Mouse (Mus musculus): ENCODE measurements around the gene Klhdc9.
"Not testable (repeated sequence)": the region's sequence is repeated elsewhere in the genome, so short reads cannot be mapped to it uniquely, and the experiment has no call there.

Gene Klhdc9

DNA sequence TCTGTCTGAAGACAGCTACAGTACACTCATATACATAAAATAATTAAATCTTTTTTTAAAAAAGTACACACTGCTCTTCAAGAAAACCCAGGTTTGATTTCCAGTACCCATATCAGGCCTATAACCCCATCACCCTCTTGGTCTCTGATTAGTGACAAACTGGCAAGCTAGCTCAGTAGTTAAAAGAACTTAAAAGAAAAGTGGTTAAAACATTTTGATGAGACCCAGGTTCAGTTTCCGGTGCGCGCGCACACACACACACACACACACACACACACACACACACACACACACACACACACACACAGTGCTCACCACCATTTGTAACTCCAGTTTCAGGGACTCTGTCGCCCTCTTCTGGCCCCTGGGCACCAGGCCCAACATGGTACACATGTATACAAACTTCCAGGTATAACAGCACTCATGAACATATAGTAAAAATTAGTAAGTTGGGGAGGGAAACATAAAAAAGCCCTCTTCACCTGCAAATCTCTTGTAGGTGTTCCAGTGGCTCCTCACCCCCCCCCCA is 4.7 kb downstream of the Klhdc9 start:
- DNase-seq (ENCODE audit: low spot score) = no peak

DNA sequence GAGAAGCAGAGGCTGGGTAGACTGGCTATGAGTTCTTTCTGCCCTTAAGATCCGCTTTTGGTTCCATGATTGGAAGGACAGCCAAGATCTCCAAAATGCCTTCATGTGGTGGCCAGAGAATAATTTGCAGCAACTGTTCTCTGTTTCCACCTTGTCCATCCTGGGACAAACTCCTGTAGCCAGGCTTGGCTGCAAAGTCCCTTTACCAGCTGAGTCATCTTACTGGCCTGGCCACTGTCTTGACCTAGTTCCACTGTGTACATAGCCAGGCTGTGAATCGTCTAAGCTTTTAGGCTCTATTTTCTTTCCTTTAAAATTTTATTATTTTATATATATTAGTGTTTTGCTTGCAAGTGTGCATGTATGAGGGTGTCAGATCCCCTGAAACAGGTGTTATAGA is 11.4 kb downstream of the Klhdc9 start:
- DNase-seq (ENCODE audit: low spot score) = no peak

DNA sequence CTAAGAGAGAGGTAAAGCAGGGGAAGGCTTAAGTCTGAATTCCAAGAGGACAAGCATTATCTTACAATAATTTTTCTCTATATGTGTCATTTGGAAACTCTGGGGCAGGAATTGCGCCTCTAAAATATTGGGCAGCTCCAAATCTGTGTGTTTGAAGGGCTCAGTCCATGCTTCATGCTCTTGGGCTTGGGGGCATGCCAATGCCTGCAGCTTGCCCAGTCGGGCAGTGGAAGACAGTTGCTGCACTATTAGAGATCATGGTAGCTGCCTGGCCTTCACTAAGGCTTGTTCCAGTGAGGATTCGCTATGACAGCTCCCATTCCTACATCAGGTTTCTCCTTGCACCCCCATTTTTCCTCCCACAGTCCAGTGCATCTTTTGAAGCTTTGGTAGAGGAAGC is 11.9 kb downstream of the Klhdc9 start:
- DNase-seq (ENCODE audit: low spot score) = no peak

DNA sequence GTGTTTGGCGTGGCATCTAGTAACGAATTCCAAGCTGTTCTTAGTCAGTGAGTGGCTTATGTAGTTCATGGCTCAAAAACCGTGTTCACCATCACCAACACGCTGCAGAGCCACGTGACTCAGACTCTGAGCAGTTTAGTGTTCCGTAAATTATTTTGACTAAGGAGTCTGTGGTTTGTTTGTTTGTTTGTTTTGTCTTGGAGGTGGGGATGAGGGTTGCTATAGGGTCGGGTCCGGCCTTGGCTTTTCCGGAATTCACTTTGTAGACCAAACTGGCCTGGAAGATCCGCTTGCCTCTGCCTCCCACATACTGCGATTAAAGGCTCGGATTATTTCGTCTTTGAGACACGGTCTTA is 14.5 kb downstream of the Klhdc9 start:
- no peak for DNase-seq (ENCODE audit: low spot score)

DNA sequence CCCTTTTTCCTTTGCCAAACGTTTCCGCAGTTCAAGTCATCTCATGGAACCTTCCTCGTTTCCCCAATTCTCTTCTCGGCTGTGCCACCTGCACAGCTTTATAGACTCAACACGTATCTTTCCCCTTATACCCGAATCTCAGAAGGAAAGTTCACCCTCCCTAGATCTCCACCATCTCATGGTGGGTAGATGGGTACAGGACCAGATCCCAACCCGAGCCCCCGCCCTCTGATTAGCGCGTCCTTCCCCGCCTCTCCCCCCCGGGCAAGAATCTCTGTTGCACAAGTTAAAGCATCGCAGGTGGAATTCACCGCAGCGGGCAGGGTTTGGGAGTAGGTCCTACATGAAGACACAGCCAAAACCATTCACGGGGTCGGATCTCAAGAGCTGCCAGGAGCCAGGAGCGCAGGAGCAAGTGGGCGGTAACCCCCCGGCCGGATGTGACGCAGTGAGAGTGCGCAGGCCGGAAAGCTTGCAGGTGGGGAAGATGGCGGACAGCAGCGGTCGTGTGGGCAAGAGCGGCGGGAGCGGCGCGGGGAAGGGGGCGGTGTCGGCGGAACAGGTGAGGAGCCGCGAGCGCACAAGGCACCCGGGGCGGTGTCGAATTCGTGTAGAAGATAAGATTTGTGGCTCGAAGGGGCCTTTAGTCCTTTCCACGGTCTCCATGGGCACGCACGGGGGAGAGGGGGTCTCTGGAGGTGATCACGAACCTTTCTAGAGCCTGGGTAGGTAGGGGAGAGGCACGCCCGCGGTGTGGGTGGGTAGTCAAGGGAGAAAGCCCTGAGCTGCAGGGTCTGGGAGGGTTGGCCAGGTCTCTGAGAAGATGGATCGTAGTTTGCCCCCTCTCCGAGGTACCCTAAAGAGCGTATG is 15.1 kb downstream of the Klhdc9 start, which contains the start of the genes Nit1 and Pfdn2:
TSS of gene Nit1 (minus strand) at position 422 of the 870 bp plus-strand sequence.
TSS of gene Pfdn2 (plus strand) at position 446 of the 870 bp plus-strand sequence.
- peak; percentile 75 for DNase-seq (ENCODE audit: low spot score)

DNA sequence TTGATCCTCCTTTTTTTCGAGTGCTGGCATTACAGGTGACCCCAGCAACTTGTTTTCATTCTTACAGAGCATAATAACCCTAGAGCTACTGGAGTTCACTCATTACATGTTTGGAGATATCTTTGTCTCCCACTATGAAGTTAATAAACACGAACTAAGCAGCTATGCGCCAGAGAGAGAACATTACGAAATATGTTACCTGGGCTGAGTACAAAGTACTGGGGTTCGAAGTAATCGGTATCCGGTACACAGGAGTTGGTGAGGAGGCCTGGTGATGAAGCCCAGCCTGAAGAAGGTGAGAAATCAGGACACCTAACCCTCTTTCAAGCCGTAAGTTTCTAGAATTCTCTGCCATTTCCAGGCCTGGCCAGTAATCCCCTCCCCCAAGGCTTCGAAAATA is 15.9 kb downstream of the Klhdc9 start:
- no peak for DNase-seq (ENCODE audit: low spot score)

DNA sequence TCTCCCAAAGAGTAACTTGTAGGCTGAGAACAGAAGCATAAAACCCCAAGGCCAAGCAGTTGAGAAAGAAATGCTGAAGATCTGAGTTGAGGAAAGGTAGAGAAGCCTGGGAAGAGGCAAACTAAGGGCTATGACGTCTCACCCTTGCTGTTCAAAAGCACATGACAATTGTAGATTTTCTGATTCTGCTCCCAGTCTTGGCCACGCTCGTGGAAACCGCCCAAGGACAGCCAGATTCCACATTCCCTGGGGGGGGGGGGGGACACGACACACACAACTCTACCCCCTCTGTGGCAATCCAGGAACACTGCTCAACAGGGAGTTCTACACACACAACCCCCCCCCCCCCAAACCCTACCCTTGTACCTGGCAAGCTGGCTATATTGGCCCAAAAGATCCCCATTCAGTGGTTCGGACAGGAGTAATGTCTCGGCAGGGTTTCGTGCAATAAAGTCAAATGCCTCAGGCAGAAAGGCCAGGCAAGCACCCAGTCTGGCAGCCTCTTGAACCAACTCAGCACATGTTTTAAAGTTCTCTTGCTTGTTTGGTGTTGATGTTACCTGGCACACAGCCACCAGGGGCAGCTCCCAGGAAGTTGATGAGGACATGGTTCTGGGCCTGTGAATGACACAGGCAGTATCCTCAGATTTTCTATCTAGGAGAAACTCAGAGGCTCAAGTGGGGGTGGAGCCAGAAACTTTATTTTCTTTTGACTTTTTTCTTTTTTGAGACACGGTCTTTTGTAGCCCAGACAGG is 16.5 kb downstream of the Klhdc9 start:
- no peak for DNase-seq (ENCODE audit: low spot score)

DNA sequence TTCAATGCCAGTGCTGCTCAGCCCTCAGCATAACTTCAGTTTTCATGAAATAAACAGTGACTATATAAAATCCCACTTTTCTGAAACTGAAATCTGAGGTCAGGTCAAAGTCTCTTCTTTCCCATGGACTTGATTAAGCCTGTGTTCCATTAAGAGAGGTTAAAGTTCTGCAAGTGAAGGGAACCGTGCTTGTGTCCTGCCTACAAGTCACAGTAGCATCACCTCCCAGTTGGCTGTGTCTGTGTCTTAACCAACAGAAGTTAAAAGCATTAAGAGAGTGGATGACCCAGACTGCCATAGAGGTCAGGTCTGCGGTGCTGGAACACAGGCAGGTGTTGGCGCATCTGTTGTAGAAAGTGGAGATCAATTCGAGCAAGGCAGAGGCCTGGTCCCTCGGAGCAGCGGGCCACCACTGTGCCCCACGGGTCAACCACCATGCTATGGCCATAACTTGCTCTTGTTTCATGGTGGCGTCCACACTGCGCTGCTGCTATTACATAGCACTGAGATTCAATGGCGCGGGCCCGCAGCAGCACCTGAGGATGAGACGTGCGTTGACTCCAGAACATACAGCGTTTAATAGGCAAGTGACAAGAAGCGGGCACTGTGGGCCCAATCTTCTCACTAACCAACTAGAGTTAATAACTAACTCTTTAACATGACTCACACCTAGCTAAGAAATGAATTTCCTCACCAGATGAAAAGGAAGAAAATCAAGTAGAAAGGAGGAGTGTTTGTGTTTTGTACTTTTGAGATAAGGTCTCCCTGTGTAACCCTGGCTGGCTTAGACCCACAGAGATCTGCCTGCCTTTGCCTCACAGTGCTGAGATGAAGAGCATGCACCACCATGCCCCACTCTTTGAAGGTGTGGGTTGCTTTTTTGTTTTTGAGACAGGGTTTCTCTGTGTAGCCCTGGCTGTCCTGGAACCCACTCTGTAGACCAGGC is 18.1 kb downstream of the Klhdc9 start:
- DNase-seq (ENCODE audit: low spot score) = no peak

DNA sequence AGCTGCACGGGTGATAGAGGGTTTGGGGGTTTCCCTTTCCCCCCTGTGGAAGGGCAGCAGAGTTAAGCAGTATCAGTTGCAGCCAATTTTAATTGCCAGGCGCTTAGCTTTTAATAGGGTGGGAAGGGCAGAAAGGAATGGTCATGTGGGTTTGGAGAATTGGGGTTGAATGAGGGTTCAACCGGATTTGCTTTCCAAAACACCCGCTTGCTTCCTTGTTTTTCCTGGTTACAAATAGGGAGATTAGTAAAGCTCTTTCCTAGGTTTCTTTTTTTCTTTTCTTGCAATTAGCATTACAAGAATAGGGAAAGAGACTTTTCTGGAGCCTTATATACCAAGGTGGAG is 30.4 kb downstream of the Klhdc9 start:
- no peak for DNase-seq (ENCODE audit: low spot score)

DNA sequence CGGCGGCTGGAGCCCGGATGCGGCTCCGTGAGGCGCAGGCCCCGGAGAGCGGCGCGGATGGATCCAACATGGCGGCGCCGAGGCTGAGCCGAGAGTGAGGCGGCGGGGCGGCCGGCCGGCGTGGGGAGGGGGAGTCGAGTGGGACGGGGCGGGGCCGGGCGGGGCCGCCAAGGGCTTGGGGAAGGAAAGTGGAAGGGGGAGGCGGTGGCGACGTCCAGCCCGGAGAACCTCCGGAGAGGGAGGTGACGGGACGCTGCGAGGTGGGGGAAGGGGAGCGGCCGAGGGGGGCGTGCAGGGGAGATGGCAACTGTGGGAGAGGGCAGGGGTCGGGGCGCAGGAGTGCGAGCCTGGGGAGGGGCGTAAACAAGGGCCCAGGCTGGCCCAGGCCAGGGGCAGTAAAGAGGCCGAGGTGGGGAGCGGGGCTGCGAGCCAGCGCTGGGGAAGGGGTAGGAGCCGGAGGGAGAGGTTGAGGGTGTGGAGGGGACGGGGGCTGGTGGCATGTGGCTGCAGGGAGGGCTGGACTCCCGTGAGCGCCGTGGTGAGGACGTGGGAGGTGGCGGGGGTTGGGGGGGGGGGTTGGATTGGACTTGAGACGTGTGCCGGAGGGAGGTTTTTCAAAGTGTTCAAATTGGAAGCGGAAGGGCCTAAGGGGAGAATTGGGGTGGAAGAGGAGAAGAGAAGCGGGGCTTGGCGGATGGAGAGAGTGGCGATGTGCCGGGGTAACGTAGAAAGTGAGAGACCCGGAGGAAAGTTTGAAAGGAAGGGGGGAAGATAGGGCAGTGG is 31.0 kb downstream of the Klhdc9 start:
- DNase-seq (ENCODE audit: low spot score) = peak; percentile 43

DNA sequence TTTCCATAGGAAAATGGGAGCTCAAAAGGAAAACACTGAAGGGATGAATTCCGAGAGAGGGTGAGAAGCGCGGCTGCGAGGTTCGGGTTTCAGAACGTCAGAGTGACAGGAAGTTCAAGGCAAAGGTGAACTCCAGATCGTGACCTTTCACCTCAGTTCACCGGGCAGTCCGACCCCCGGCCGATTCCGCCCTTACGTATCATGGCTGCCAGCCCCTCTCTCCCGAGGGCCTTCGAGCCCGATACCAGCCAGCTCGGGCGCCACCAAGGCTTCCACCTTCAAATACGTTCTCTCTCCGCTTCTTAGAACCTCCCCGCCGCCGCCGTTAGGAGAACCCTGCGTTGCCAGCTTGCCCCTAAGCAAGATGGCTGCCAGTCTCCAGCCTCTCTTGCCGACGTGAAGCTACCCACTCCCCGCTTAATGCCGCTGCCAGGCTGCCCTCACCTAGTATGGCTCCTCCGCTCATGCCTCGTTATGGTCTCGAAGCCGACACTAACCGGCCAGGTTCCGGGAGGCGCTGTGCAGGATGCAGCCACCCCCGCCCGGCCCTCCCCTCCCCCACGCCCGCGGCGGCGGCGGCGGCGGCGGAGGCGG is 31.7 kb downstream of the Klhdc9 start, which contains the start of gene Dedd:
TSS of gene Dedd (plus strand) at position 307 of the 594 bp plus-strand sequence.
- DNase-seq (ENCODE audit: low spot score) = peak; percentile 40

DNA sequence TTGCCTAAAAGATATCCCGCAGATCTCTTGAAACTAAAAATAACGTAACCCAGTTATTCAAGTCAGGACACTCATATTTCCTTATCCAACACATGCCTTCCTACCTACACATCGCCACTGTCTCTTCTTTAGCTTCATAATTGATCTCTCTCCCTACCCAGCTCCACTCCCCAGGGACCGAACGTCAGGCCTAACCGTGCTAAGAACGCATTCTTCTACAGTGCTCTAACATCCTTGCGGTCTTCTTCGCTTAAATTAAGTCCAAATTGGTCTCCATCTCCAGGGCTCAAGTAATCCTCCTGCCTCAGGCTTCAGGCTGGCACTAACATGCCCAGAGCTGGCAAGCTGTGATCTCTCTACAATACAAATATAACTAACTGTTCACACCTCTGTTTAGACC is 32.4 kb downstream of the Klhdc9 start:
- DNase-seq (ENCODE audit: low spot score) = no peak

DNA sequence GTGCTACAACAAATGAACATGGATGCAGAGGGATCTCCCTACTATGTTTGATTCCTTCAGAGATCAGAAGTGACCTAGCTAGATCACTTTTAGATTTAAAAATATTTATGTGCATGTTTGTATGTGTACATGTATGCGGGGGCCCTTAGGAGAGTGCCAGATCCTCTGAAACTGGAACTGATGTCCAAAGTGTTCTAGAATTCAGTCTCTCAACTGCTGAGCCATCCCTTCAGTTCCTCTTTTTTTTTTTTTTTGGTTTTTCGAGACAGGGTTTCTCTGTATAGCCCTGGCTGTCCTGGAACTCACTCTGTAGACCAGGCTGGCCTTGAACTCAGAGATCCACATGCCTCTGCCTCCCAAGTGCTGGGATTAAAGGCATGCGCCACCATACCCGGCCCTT is 34.0 kb downstream of the Klhdc9 start:
- not testable (repeated sequence) for DNase-seq (ENCODE audit: low spot score)

DNA sequence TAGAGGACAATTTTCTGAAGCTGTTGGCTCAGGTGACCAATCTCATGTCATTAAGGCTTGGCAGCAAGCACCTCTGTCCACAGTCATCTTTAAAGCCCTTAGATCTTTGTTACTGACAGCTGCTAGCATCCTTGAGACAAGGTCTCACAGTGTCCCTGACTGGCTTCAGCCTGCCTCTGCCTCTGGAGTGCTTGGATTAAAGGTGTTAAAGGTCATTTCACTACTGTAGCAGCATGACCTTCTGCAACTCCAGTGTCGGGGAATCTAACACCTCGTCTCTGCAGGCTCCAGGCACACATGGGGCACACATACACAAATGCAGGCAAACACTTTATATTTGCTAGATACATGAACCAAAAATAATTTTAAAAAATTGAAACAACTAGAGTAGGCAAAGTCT is 35.0 kb downstream of the Klhdc9 start:
- DNase-seq (ENCODE audit: low spot score) = no peak

DNA sequence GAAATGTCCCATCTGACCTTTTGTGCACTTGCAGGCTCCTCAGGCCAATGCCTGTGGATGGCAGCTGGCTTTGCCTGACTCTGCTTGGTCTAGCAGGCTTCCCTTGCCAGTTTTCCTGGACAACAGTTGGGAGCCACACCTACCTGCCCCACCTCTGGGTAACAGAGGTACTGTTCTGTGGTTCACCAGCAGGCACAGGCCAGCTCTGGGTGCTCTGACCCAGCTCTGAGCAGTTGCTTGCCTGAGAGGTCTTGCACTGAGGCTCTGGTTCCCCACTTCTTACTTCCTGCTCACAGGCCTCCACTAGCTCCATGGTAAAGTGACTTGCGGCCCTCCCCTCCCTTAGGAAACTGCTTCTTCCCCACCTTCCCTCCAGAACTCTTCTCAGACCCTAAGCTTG is 38.6 kb downstream of the Klhdc9 start:
- no peak for DNase-seq (ENCODE audit: low spot score)

DNA sequence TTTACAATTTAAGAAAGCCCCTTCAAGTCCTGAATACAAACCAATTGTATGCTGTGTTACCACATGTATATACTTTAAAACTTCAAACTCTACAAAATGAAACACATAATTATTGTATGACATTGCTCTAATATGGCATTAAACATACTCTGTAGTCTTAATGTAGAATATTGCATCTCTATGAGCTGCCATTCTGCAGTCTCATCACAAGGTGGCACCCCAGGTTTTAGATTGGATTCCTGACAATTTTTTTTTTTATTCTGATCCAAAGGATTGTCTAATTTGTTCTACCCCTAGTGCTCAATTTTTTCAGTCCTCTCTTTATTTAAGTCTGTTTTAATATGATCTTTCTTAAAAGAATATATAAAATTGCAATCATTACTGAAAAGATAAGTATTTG is 39.2 kb downstream of the Klhdc9 start:
- DNase-seq (ENCODE audit: low spot score) = no peak

DNA sequence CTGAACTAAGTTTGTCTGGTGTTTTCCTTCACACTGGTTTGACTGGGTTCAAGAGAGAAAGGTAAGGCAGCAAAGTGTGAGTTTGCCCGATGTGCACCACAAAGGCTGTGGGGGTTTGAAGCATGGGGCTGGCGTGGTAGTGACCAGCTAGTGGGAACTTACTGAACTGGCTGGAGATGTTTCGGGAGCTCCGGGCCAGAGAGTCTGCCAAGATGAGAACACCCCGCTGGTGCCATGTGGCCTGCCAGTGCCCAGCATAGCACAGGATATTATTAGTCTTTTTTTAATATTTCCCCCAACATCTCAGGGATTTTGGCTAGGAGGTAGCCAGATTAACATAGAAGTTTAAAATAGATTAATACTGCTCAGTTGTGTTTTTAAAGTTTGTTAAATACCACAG is 40.4 kb downstream of the Klhdc9 start:
- no peak for DNase-seq (ENCODE audit: low spot score)

DNA sequence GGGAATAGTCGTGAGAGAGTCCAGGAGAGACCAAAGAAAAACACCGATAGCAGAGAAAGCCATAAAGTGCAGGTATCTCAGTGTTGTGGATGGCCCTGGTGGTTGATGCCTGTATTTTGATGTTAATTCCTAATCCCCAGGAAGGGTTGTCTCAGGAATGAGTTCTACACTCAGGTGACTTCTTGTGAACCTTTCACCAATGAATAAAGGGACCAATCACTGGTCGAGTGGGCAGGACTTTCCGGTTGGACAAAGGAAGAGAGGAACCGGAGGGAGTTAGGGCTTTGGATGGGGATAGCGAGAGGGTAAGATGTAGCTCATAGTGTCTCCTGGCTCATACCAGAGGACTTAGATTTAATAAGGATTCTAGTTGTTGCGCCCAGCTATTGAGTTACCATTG is 40.9 kb downstream of the Klhdc9 start:
- DNase-seq (ENCODE audit: low spot score) = no peak

DNA sequence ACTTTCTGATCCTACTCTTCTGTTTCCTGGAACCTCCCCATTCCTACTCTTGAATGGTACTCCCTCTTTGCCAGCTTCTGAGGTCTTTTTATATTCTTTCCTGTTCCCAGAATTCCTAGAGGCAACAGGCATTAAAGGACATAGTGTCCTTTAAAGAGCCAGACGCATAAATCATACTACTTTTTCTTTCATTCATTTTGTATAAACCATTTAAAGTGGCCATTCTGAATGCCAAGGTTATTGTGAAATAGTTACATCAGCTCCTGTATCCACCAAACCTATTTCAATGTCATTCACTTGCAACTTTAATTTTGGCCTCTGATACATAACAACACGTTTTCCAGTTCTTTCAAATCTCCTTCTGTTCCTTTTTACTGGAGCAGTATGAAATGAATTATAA is 51.3 kb downstream of the Klhdc9 start:
- no peak for DNase-seq (ENCODE audit: low spot score)
